Mouse (Mus musculus): ENCODE results near the gene A130010J15Rik.

A130010J15Rik gene

GRCm38 (mm10) chr1:193156316-193157110 lies 11.3 kb upstream of the A130010J15Rik start:
- 79% methylated on average over 15 of the region's 15 CpGs for WGBS

- WGBS: 76% methylated on average over 8 of the region's 8 CpGs
Measured at GRCm38 (mm10) chr1:193157111-193157492, 10.7 kb upstream of the A130010J15Rik start.

- WGBS: 83% methylated on average over 3 of the region's 3 CpGs
Measured at GRCm38 (mm10) chr1:193159163-193159562, 8.7 kb upstream of the A130010J15Rik start.

- 84% methylated on average over 1 of the region's 1 CpGs for WGBS
Measured at GRCm38 (mm10) chr1:193159613-193160012, 8.2 kb upstream of the A130010J15Rik start.

GRCm38 (mm10) chr1:193160317-193161032 lies 7.4 kb upstream of the A130010J15Rik start:
- 28% methylated on average over 18 of the region's 18 CpGs for whole genome bisulfite sequencing

- 88% methylated on average over 7 of the region's 7 CpGs for WGBS
Measured at GRCm38 (mm10) chr1:193169228-193169627, 1.4 kb downstream of the A130010J15Rik start.

- WGBS: 52% methylated on average over 2 of the region's 2 CpGs
Measured at GRCm38 (mm10) chr1:193169856-193170255, 2.0 kb downstream of the A130010J15Rik start.

- under 1% methylated on average over 48 of the region's 48 CpGs for WGBS
Measured at GRCm38 (mm10) chr1:193172991-193173809, 5.4 kb downstream of the A130010J15Rik start.

- 13% methylated on average over 9 of the region's 9 CpGs for WGBS
Measured at GRCm38 (mm10) chr1:193173810-193174129, 5.9 kb downstream of the A130010J15Rik start.

- WGBS: 83% methylated on average over 13 of the region's 13 CpGs
Measured at GRCm38 (mm10) chr1:193174143-193174733, 6.4 kb downstream of the A130010J15Rik start.

- 84% methylated on average over 3 of the region's 3 CpGs for WGBS
Measured at GRCm38 (mm10) chr1:193181104-193181503, 13.3 kb downstream of the A130010J15Rik start.

GRCm38 (mm10) chr1:193188257-193188656 lies 20.4 kb downstream of the A130010J15Rik start:
- 87% methylated on average over 6 of the region's 6 CpGs for WGBS

- WGBS: 45% methylated on average over 9 of the region's 9 CpGs
Measured at GRCm38 (mm10) chr1:193189151-193189621, 21.3 kb downstream of the A130010J15Rik start.

GRCm38 (mm10) chr1:193189771-193190170 lies 21.9 kb downstream of the A130010J15Rik start:
- 44% methylated on average over 3 of the region's 3 CpGs for WGBS

GRCm38 (mm10) chr1:193191675-193192283 lies 23.9 kb downstream of the A130010J15Rik start:
- WGBS: 75% methylated on average over 7 of the region's 7 CpGs

- 68% methylated on average over 3 of the region's 3 CpGs for WGBS
Measured at GRCm38 (mm10) chr1:193194416-193195140, 26.7 kb downstream of the A130010J15Rik start.

GRCm38 (mm10) chr1:193195169-193195810 lies 27.4 kb downstream of the A130010J15Rik start:
- WGBS: 85% methylated on average over 3 of the region's 3 CpGs

GRCm38 (mm10) chr1:193197494-193198205 lies 29.8 kb downstream of the A130010J15Rik start:
- WGBS: 93% methylated on average over 18 of the region's 18 CpGs

GRCm38 (mm10) chr1:193198312-193198711 lies 30.5 kb downstream of the A130010J15Rik start:
- WGBS: 59% methylated on average over 2 of the region's 2 CpGs
